Mouse (Mus musculus): ENCODE results near the gene Vps35l. TPM values are rescaled to one million over a fixed set of nuclear protein-coding genes. Genes with fewer than 3 reads are reported as not detected.

Vps35l gene
- total and polyA plus RNA-seq, 3 experiments, result 32.6 to 85.3 (median 52.2) TPM

GRCm38 (mm10) chr7:118733225-118733624 lies 6.8 kb upstream of the Vps35l start:
- no peak for DNase-seq

DNA sequence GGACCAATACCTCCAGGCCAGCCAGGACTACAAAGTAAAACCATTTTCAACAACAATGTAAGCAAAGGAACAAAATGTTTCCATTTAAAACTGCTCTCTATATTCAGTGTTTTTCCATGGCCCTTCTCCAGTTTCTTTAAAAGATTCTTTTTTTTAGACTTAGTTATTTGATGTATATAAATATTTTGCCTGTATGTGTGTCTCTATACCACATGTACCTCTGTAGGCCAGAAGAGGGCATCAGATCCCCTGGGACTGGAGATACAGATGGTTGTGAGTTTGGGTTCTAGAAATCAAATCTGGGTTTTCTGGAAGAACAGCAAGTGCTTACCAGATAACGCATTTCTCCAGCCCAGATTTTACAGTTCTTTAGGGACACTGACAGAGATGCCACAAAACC lies 1.3 kb upstream of the Vps35l start:
- DNase-seq, result no peak

DNA sequence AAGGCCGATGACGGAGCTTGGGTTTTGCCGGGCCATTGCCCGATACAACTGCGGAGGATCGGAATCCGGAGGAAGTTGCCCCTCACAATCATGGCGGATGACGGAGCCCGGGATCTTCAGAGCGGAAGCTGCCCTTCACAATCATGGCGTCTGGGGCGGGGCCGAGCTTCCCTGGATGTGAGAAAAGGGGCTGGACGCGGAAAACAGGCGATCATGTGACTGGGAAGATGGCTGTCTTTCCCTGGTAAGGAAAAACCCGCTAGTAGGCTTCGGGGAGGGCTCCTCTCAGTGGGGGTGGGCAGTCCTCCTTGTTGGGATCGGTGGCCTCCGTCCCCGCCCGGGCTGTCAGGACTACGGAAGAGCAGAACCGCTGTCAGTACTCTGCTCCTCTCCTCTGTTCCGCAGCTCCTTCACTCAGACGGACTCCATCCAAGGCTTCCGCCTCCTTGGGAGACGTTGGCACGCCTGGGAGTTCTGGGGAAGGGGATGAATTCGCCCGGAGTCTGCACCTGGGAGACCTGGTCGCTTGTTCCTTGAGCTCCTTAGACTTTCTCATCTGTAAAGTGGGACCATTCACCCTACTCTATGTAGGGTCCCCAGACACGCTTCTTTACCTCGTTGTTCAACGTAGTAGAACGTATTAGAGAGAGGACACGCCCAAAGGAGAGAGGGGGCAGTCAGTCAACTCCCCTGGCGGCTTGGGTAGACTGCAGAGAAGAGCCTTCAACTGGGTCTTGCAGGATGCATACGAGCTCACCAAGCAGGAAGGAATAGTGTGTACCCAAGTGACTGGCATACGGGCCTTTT lies 709 bp downstream of the Vps35l start:
- DNase-seq, result peak; percentile 96

DNA sequence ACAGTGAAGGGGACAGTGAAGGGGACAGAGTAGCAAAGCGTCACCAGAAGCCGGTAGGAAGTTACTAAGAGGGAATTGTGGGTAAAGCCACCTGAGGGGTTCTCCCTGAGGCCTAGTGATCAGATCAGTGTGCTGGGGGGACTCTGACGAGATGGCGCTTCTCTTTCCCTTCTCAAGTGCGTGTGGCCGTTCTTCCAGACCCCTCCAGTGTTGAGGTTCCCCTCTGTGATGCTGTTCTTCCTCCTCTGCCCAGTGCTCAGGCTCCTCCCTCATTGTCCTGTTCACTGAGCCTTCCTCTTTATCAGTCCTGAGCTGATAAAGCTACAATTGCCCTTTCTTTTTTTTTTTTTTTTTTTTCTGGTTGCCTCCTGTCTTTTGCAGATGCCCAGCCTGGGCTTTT lies 2.3 kb downstream of the Vps35l start:
- no peak for DNase-seq

- DNase-seq, result peak; percentile 71
Measured at GRCm38 (mm10) chr7:118744766-118745165, 4.7 kb downstream of the Vps35l start.

DNA sequence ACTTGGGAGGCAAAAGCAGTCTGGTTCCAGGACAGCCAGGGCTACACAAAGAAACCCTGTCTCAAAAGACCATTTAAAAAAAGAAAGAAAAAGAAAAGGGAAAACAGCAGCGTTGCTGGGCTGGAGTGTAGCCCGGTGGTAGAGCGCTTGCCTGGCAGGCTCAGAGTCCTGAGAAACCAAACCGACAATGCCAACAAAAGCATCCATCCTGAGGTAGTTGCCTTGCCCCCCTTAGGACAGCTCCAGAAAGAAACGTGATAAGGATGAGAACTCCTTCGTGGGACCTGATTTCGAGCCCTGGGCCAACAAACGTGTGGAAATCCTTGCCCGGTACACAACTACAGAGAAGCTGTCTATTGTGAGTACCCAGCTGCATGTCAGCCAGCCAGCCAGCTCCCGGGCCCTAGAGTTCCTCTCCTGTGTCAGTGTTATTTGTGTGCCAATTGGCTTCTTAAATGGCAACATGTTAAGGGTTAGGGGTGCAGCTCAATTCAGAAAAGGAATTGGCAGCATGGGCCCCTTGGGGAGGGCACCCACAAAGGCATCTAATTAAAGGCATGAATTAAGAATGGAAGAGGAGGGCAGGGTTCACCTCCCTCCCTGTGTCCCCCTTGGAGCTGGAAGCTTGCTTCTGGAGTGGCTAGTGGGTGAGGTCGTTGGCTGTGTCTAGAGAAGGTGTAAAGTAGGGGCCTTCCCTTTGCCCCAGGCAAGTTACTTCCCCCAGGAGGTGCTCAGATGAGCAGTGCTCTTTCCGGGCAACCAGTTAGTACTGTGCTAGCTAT lies 8.1 kb downstream of the Vps35l start:
- no peak for DNase-seq

DNA sequence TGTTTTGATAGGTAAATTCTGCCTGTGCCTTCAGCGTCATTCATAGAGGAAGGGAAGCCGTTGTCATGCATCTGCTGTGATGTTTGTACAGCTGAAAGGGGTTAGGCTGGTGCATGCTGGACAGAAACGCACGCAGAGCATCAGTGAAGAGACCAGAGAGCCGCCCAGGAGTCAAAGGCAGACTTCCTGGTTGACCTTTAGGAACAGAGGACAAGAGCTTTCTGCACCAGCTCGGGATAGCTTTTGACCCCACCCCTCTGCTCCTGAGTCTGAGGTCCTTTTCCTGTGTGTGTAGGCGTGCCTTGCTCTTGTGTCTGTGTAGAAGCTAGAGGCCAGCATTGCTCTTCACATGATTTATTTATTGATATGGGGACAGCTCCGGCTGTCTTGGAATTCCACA lies 9.7 kb downstream of the Vps35l start:
- DNase-seq, result no peak

- DNase-seq, result no peak
Measured at GRCm38 (mm10) chr7:118751625-118752024, 11.6 kb downstream of the Vps35l start.

- no peak for DNase-seq
Measured at GRCm38 (mm10) chr7:118755756-118756155, 15.7 kb downstream of the Vps35l start.

GRCm38 (mm10) chr7:118756490-118757265 lies 16.7 kb downstream of the Vps35l start:
- no peak for DNase-seq

GRCm38 (mm10) chr7:118758369-118758768 lies 18.3 kb downstream of the Vps35l start:
- no peak for DNase-seq

- DNase-seq, result no peak
Measured at GRCm38 (mm10) chr7:118759372-118759771, 19.3 kb downstream of the Vps35l start.

GRCm38 (mm10) chr7:118763939-118764338 lies 23.9 kb downstream of the Vps35l start:
- no peak for DNase-seq

DNA sequence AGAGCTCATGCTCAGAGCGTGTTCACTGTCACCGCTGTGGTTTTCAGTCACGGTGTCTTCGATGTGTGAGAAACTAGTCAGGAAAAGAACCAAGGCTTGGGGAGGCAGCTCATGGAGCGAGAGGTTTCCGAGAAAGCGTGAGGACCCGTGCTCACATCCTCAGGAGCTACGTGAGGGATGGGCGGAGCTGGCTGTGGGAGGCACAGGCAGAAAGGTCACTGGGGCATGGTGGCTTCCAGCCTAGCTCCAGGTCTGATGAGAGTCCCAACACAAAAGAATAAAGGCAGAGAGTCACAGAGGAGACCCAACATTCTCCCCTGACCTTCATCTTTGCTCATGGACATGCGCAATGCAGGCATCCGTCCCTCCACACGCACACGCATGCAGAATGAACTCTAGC lies 24.7 kb downstream of the Vps35l start:
- DNase-seq, result no peak

GRCm38 (mm10) chr7:118765604-118766003 lies 25.6 kb downstream of the Vps35l start:
- DNase-seq, result no peak

- DNase-seq, result peak; percentile 31
Measured at GRCm38 (mm10) chr7:118766119-118766833, 26.2 kb downstream of the Vps35l start.

- DNase-seq, result no peak
Measured at GRCm38 (mm10) chr7:118766834-118767224, 26.8 kb downstream of the Vps35l start.

DNA sequence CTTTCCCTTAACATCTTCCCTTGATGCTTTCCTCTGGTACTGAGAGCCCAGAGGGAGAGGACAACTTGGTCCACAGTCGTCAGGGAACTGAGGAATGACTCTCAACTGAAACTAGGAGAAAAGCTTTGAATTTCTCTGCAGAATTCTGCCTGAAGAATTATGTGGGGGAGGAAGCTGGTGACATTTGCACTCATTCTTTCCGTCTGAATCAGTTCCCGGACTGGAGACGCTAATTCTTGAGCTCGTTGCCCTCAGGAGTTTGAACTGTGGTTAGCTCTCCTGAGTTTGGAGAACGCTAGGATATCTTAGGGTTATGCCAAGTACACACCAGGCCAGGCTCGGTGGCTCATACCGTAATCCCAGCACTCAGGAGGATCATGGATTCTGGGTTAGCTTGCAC lies 29.2 kb downstream of the Vps35l start:
- peak; percentile 25 for DNase-seq

DNA sequence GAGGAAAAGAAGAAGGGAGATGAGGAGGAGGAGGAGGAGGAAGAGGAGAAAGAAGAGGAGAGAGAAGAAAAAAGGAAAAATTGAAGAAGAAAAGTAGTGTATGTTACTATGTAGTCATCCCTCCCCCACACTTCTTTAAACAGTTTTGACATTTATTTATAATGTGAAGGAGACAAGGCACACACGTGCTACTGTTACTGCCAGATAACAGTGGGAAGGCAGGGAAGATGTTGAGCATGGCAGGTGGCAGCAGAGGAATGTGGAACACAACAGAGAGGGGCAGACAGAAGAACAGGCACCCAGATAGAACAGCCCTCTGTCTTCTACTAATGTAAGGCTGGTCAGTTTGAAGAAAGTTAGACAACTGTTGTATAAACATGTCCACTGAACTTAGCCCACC lies 29.6 kb downstream of the Vps35l start:
- no peak for DNase-seq

GRCm38 (mm10) chr7:118773027-118773426 lies 33.0 kb downstream of the Vps35l start:
- DNase-seq, result no peak

GRCm38 (mm10) chr7:118775991-118776390 lies 36.0 kb downstream of the Vps35l start:
- no peak for DNase-seq

- no peak for DNase-seq
Measured at GRCm38 (mm10) chr7:118776491-118776890, 36.5 kb downstream of the Vps35l start.

Measured in adrenal gland, adult 2 months (tissue).